Mouse (Mus musculus) ES-CJ7 (cell line): ENCODE data around the gene Olfr643.

ENCODE experiments used
- DNase-seq: peaks from one replicate; pipeline ENCODE4 v3.0.0; 2011; ENCODE audit warnings: low read depth, low spot score

Olfr643 gene

GRCm38 (mm10) chr7:104137305-104137704 is at the start of gene Olfr643:
Gene Olfr643 (minus strand): TSS chr7:104137405.
- DNase-seq = no peak

DNA sequence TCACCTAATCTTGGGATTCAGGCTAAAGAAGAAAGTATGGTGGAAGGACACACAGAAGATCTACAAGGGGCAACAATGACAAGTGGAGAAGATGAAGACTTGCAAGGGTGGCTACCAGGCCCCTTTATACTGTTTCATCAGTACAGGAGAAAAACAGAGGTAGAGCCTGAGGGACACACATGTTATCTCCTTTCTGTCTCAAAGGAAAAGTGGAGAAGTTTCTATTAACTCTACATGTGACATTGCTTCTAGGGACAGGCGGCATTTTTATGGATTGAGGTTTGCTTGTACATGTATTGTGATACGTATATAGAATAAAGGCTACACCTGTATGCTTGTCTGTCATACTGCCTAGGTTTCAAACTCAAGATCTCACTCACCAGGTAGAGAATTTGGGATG is 46.1 kb upstream of the Olfr643 start, which contains the start of gene Olfr648:
Gene Olfr648 (minus strand): TSS at position 101 of the 400 bp plus-strand sequence.
- no peak for DNase-seq

DNA sequence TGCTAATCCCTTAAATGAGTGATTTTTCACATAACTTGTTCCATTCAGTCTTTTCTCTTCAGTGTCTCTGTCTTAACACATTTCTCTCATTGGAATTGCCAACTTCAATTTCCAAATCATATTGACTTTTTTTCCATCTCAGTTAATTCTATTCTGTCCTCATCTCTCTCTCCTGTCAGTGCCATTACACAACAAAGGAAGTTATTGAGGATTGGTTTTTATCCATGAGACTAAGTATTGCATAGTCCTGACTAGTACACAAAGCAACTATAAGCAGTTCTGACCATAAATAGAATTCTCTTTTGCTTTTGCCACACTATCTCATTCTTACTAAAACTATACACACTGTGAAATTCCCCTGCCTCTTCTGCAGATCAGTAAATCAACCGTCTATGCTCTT is 41.9 kb upstream of the Olfr643 start:
- DNase-seq = no peak

- DNase-seq = no peak
These were observed 41.3 kb upstream of the Olfr643 start for GRCm38 (mm10) chr7:104178422-104179054.

DNA sequence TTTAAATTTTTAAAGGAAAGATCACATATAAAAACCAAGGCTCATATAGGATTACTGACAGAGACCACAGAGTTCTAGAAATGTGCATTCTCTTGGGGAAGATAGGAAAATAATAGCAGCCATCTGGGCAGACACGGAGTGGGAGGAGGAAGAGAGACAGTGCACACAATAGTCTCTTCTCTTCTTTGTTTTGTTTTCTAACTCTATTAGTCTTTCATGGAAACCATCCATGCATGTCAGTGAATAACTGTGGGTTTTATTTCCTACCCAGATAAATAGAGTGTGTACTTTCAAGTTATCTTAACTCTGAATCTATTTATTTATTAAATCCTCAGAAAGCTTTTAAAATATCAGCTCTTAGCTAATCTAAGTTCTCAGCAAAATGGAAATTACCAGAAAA is 37.9 kb upstream of the Olfr643 start:
- no peak for DNase-seq

DNA sequence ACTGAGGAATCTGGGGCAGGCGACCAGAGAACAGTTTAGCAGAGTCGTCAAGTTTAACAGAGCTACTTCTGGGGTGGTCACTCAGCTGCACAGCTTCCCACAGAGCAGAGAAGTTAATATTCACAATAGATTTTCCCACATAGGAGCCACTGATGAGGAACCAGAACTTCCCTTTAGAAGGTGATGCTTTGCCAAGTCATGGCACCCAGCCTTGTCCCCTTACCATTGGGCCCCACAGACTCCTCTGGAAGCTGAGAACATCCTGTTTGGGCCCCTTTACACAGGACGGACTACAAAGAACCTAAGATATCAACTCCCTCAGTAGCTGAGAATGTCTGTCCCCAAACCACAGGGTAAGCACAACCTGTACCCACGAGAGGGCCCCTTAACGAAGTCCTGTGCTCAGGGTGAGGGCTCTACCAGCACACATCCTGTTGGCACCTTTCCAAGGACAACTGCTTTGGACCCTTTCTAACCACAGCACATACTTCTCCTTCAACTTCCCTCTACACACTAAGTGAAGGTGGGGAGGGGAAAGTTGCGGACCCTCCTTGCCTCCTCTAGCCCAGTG is 32.5 kb upstream of the Olfr643 start:
- DNase-seq = no peak

- peak; percentile 19 for DNase-seq
These were observed 29.9 kb upstream of the Olfr643 start for GRCm38 (mm10) chr7:104167105-104167504.

DNA sequence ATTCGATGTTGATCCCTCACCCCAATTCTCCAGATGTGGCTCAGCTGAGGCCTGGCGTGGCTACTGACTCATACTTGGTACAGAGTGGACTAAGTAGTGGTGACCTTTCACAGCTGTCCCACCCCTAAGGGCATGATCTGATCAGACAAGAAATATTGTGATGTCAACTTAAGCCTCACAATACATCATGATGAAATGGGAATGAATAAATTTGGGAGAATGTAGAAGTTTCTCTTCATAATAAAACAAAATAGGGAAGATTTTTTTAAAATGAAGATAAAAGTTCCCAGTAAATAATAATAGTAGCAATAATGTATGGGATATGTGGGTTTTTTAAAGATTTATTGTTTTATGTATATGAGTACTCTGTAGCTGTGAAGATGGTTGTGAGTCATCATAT is 13.3 kb upstream of the Olfr643 start, which contains the start of gene Ubqlnl:
Gene Ubqlnl (minus strand): TSS at position 101 of the 400 bp plus-strand sequence.
- no peak for DNase-seq

DNA sequence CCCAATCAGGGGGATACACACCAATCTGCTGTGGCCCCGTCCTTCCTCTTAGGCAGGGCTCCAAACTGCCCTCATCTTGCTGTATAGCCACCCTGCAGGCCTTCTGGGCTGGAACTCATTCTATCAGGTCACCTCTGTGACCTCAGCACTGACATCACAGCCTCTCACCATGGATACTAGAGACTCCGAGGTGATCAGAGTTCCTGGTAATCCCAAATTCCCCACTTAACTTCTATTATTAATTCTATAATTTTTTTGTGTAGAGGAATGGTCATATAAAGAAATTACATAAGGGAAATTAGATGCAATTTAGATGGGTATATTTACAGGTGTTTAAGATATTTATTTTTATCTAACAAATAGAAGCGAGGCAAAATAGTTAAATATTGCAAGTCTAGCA is 6.0 kb upstream of the Olfr643 start, which contains the start of gene Ubqln3:
Gene Ubqln3 (minus strand): TSS at position 101 of the 400 bp plus-strand sequence.
- no peak for DNase-seq

- DNase-seq = no peak
These were observed 7.5 kb downstream of the Olfr643 start, which contains the start of gene Ubqln5 for GRCm38 (mm10) chr7:104129726-104130125. Gene Ubqln5 (minus strand): TSS chr7:104129826.

- DNase-seq = no peak
These were observed 32.5 kb downstream of the Olfr643 start, which contains the start of gene Olfr646 for GRCm38 (mm10) chr7:104104757-104104972. Gene Olfr646 (plus strand): TSS chr7:104104873.

- DNase-seq = no peak
These were observed 33.1 kb downstream of the Olfr643 start for GRCm38 (mm10) chr7:104103913-104104756.

GRCm38 (mm10) chr7:104085365-104085764 is 51.8 kb downstream of the Olfr643 start, which contains the start of gene Olfr645:
Gene Olfr645 (minus strand): TSS chr7:104085465.
- no peak for DNase-seq

GRCm38 (mm10) chr7:104071769-104072168 is 65.4 kb downstream of the Olfr643 start, which contains the start of gene Olfr644:
Gene Olfr644 (minus strand): TSS chr7:104071869.
- DNase-seq = no peak

- no peak for DNase-seq
These were observed 75.9 kb downstream of the Olfr643 start, which contains the start of gene 4930516K23Rik for GRCm38 (mm10) chr7:104061345-104061744. Gene 4930516K23Rik (minus strand): TSS chr7:104061445.

DNA sequence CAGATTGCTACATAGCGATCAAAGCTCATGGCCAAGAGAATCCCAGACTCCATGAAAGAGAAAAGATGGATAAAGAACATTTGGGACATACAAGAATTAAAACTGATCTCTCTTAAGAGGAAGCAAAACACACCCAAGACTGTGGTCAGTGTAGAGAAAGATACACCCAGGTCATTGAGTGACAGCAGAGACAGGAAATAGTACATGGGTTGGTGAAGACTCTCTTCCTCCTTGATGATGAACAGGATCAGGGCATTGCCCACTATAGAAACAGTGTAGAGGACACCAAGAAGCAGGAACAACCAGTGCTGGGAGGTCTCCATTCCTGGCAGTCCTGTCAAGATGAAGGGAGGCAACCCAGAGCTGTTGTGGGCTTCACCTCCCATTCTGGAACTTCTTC is 78.0 kb downstream of the Olfr643 start:
- DNase-seq = no peak

- no peak for DNase-seq
These were observed 84.6 kb downstream of the Olfr643 start, which contains the start of gene Olfr642 for GRCm38 (mm10) chr7:104052566-104052965. Gene Olfr642 (minus strand): TSS chr7:104052666.

DNA sequence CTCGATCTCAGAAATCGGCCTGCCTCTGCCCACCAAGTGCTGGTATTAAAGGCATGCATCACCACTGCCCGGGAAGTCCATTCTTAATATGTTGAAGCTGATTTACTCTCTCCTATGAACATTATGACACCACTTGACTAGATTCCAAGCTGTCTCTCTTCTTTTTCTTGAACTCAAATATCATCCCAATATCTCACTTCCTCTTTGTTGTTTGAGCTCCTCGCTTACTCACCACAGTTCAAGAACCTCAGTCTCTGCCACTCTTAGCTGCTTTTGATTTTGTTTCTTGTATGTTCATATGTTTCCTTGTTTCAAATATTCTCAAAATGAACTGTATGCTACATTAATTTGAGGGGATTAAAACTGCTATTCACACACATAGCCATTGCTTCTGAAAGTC is 86.5 kb downstream of the Olfr643 start:
- DNase-seq = no peak

GRCm38 (mm10) chr7:104035145-104035544 is 102.1 kb downstream of the Olfr643 start, which contains the start of gene Olfr641:
Gene Olfr641 (plus strand): TSS chr7:104035445.
- no peak for DNase-seq

DNA sequence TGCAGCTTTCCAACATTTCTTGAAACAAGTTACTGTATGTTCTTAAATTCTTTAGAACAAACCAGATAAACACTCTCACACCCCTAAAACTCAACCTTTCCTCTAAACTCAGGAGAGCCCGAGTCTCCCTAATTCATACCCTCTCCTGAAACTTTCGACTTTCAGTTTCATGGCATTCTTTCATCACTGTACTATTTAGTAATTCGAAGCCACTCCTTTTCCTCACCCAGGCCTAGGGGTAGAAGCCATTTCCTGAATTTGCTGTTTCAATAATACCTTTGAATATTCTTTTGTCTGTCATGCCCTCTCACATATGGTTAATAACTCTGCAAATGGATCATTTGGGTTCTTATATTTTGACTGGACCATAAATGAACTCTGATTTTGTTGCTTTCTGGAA is 110.2 kb downstream of the Olfr643 start:
- no peak for DNase-seq

DNA sequence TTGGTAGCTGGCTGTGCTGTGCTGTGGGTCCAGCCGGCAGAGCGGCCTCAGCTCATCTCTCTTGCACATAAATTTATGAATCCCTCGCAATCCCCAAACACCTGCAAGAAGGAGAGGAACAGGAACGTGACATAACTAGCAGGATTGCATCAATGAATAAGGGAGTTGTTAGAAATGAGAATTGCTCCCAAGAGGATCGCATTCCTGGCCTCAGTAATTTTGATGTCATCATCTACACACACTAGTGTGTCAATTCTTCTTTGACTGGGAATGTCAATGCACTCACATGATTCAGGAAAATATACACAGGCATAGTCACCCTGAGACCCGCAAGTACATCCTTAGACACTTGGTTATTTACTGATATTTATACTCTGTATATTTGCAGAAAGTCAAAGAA is 111.7 kb downstream of the Olfr643 start, which contains the start of gene Olfr640:
Gene Olfr640 (minus strand): TSS at position 101 of the 400 bp plus-strand sequence.
- DNase-seq = no peak

- no peak for DNase-seq
These were observed 115.6 kb downstream of the Olfr643 start for GRCm38 (mm10) chr7:104021651-104022050.
